Mouse (Mus musculus) lung, postnatal 0 days (tissue): ENCODE measurements around the gene Spata2l. TPM values are rescaled to one million over a fixed set of nuclear protein-coding genes. Genes with fewer than 3 reads are reported as not detected.
"Not testable (repeated sequence)": the region's sequence is repeated elsewhere in the genome, so short reads cannot be mapped to it uniquely, and the experiment has no call there.

Experiments
- ATAC-seq: fragments of 200-750 bp; cut with Nextera tagmentation; 2 replicates; pipeline ENCODE4 v1.8.0; 2017; ENCODE audit warnings: moderate library complexity
- DNase-seq: peaks from one replicate; pipeline ENCODE4 v3.0.0-alpha.2; 2016; ENCODE audit warnings: low spot score
- H3K27ac ChIP-seq: fragments of 300-500 bp; sonication (generic); 2 replicates; pipeline ENCODE4 v1.5.1; 2014; ENCODE audit warnings: antibody characterized with exemption, mild to moderate bottlenecking, low read length, mixed read lengths
- H3K27me3 ChIP-seq: fragments of 300-500 bp; sonication (generic); replicated peaks from 2 replicates; pipeline ENCODE4 v1.6.1; 2014; ENCODE audit warnings: low read length, mixed read lengths; ENCODE audit not compliant: insufficient read depth
- H3K36me3 ChIP-seq: fragments of 300-500 bp; sonication (generic); 2 replicates; pipeline ENCODE4 v1.6.1; 2014; ENCODE audit warnings: low read length, mixed read lengths; ENCODE audit not compliant: insufficient read depth
- H3K4me1 ChIP-seq: fragments of 300-500 bp; sonication (generic); 2 replicates; pipeline ENCODE4 v1.6.1; 2014; ENCODE audit warnings: antibody characterized with exemption, low read depth, low read length, mixed read lengths; ENCODE audit not compliant: insufficient read depth
- H3K4me2 ChIP-seq: fragments of 300-500 bp; sonication (generic); replicated peaks from 2 replicates; pipeline ENCODE4 v1.6.1; 2014; ENCODE audit warnings: low read depth, mild to moderate bottlenecking, low read length, moderate library complexity, mixed read lengths
- H3K4me3 ChIP-seq: fragments of 300-500 bp; sonication (generic); 2 replicates; pipeline ENCODE4 v1.5.1; 2014; ENCODE audit warnings: low read depth, low read length
- H3K9ac ChIP-seq: fragments of 300-500 bp; sonication (generic); replicated peaks from 2 replicates; pipeline ENCODE4 v1.6.1; 2014; ENCODE audit warnings: low read depth, mild to moderate bottlenecking
- H3K9me3 ChIP-seq: fragments of 300-500 bp; sonication (generic); 2 replicates; pipeline ENCODE4 v1.6.1; 2016; ENCODE audit warnings: low read length, mixed read lengths
- CTCF ChIP-seq: IDR thresholded peaks from 2 replicates; pipeline ENCODE4 v1.5.1; 2016; ENCODE audit warnings: antibody characterized with exemption, mild to moderate bottlenecking
- EP300 ChIP-seq: IDR thresholded peaks from 2 replicates; pipeline ENCODE4 v1.6.1; 2016; ENCODE audit warnings: antibody characterized with exemption, mild to moderate bottlenecking, control low read depth
- WGBS: fragments of 180-500 bp; shearing (Covaris S2); extraction: QIAGEN DNeasy Blood & Tissue Kit; methylation state at CpG from one replicate; pipeline ENCODE4 v1.1.7; 2014; 5-methylcytosine and 5-hydroxymethylcytosine counted together
- polyA plus RNA-seq: library from polyadenylated mRNA; unstranded; fragments of >200 nt; fragmentation: Nextera tagmentation; extraction: Ambion mirVana; gene quantifications from 2 replicates; pipeline ENCODE4 v1.2.1, GENCODE M21; 2015

The Spata2l gene
- polyA plus RNA-seq, 1 experiment from 2014 or later: 4.8 TPM

- DNase-seq (peak; percentile 98), ATAC-seq (peak; percentile 96)
- peak within 1 kb of the TSS; percentile 73 for H3K4me3 ChIP-seq
- peak within 1 kb of the TSS; percentile 88 for H3K4me2 ChIP-seq
- H3K9me3 ChIP-seq: no peaks in the 10 kb centered on the region
- no peaks in the 10 kb centered on the region for H3K27me3 ChIP-seq
- TF ChIP-seq CTCF (peak; percentile 75), EP300 (peak; percentile 69)
- H3K27ac ChIP-seq: peak within 1 kb of the TSS; percentile 61
- peaks cover 12% of the 10 kb centered on the region; the same call in 1 of the 2 replicates for H3K36me3 ChIP-seq
- under 1% methylated on average over 72 of the region's 76 CpGs for WGBS
- peaks cover 8% of the 10 kb centered on the region; the same call in 1 of the 2 replicates for H3K4me1 ChIP-seq
- H3K9ac ChIP-seq: peak within 1 kb of the TSS; percentile 96
These were observed 23.5 kb downstream of the Spata2l start, which contains the start of the genes Chmp1a and Spata33 for GRCm38 (mm10) chr8:123212321-123213117. Chmp1a (minus strand) TSS chr8:123212763. Spata33 (plus strand) TSS chr8:123212832.

- H3K27ac ChIP-seq: peak overlapping the region; percentile 61
- ATAC-seq: no peak
- 27% methylated on average over 10 of the region's 10 CpGs for WGBS
These were observed 24.2 kb downstream of the Spata2l start for GRCm38 (mm10) chr8:123211876-123212275.

GRCm38 (mm10) chr8:123203571-123203970 lies 32.5 kb downstream of the Spata2l start:
- ATAC-seq (no peak), DNase-seq (peak; percentile 28)
- H3K4me1 ChIP-seq: no peaks in the 10 kb centered on the region
- no peak overlapping the region for H3K4me3 ChIP-seq
- TF ChIP-seq EP300 (no peak), CTCF (no peak)
- H3K36me3 ChIP-seq: peaks cover under 1% of the 10 kb centered on the region; the same call in 1 of the 2 replicates
- H3K4me2 ChIP-seq: no peak overlapping the region
- no peaks in the 10 kb centered on the region for H3K27me3 ChIP-seq
- no peaks in the 10 kb centered on the region for H3K9me3 ChIP-seq
- WGBS: 72% methylated on average over 3 of the region's 3 CpGs
- H3K9ac ChIP-seq: no peak overlapping the region
- no peak overlapping the region for H3K27ac ChIP-seq

More at GRCm38 (mm10) chr8:123211876-123212275, 24.2 kb downstream of the Spata2l start:
- H3K4me1 ChIP-seq: peaks cover 8% of the 10 kb centered on the region; the same call in 1 of the 2 replicates
- no peaks in the 10 kb centered on the region for H3K9me3 ChIP-seq
- no peak for TF ChIP-seq CTCF
- TF ChIP-seq EP300: no peak
- peak overlapping the region; percentile 73 for H3K4me3 ChIP-seq
- peak overlapping the region; percentile 88 for H3K4me2 ChIP-seq
- H3K9ac ChIP-seq: peak overlapping the region; percentile 96
- H3K36me3 ChIP-seq: peaks cover 12% of the 10 kb centered on the region; the same call in 1 of the 2 replicates
- no peaks in the 10 kb centered on the region for H3K27me3 ChIP-seq
- DNase-seq: no peak

- WGBS: 22% methylated on average over 5 of the region's 5 CpGs
- H3K4me2 ChIP-seq: no peak overlapping the region
- ATAC-seq (0 out of 2 replicates have a peak, but pooled peaks have one; percentile 12), DNase-seq (peak; percentile 79)
- no peaks in the 10 kb centered on the region for H3K4me1 ChIP-seq
- H3K27ac ChIP-seq: no peak overlapping the region
- no peaks in the 10 kb centered on the region for H3K36me3 ChIP-seq
- no peak overlapping the region for H3K9ac ChIP-seq
- no peak for TF ChIP-seq EP300
- TF ChIP-seq CTCF: peak; percentile 96
- no peak overlapping the region for H3K4me3 ChIP-seq
- no peaks in the 10 kb centered on the region for H3K27me3 ChIP-seq
- H3K9me3 ChIP-seq: no peaks in the 10 kb centered on the region
These were observed 33.7 kb downstream of the Spata2l start for GRCm38 (mm10) chr8:123202288-123202687.

- WGBS: 40% methylated on average over 14 of the region's 14 CpGs
- H3K27me3 ChIP-seq: no peaks in the 10 kb centered on the region
- H3K4me3 ChIP-seq: no peak overlapping the region
- TF ChIP-seq EP300: no peak
- no peak overlapping the region for H3K27ac ChIP-seq
- ATAC-seq (peak; percentile 44; the same call in 1 of the 2 replicates), DNase-seq (peak; percentile 39)
- no peaks in the 10 kb centered on the region for H3K9me3 ChIP-seq
- no peaks in the 10 kb centered on the region for H3K4me1 ChIP-seq
- H3K9ac ChIP-seq: no peak overlapping the region
- no peaks in the 10 kb centered on the region for H3K36me3 ChIP-seq
- no peak overlapping the region for H3K4me2 ChIP-seq
These were observed 36.2 kb downstream of the Spata2l start for GRCm38 (mm10) chr8:123199864-123200263.

GRCm38 (mm10) chr8:123197016-123197415 lies 39.0 kb downstream of the Spata2l start:
- not testable (repeated sequence) for H3K4me1 ChIP-seq, H3K9me3 ChIP-seq, H3K36me3 ChIP-seq, ATAC-seq, H3K4me2 ChIP-seq, H3K27me3 ChIP-seq, H3K27ac ChIP-seq, H3K4me3 ChIP-seq, H3K9ac ChIP-seq, DNase-seq
- 77% methylated on average over 5 of the region's 5 CpGs for WGBS
